Mouse (Mus musculus): ENCODE results near the gene Fst. TPM values are rescaled to one million over a fixed set of nuclear protein-coding genes. Genes with fewer than 3 reads are reported as not detected.
A peak's percentile ranks its signal among the peaks of the same experiment; 100 is the strongest.

The Fst gene
- polyA plus RNA-seq (2016; fragmentation: Nextera tagmentation; extraction: Ambion mirVana): 7.4 and 8.3 TPM in 2 replicates

- H3K36me3 ChIP-seq: no peaks in the 10 kb centered on the region
- WGBS (ENCODE audit: insufficient replicate concordance): 2% methylated on average over 48 of the region's 77 CpGs
- peak; percentile 23; the same call in 1 of the 2 replicates for ATAC-seq
- H3K27ac ChIP-seq: peak within 1 kb of the TSS; percentile 48; the same call in 1 of the 2 replicates
- peaks cover 82% of the 10 kb centered on the region for H3K27me3 ChIP-seq (replicated peaks)
- no peaks in the 10 kb centered on the region for H3K9me3 ChIP-seq (replicated peaks)
- no peak within 1 kb of the TSS; the same call in 1 of the 2 replicates for H3K9ac ChIP-seq
- peak within 1 kb of the TSS; percentile 68 for H3K4me2 ChIP-seq
- peak within 1 kb of the TSS; percentile 54 for H3K4me3 ChIP-seq
- H3K4me1 ChIP-seq: peaks cover 28% of the 10 kb centered on the region
These were observed at the start of gene Fst for GRCm38 (mm10) chr13:114458886-114459700. Gene Fst, minus strand, starts transcription at chr13:114458951.

- no peaks in the 10 kb centered on the region for H3K4me1 ChIP-seq
- no peaks in the 10 kb centered on the region for H3K36me3 ChIP-seq
- no peak overlapping the region for H3K27ac ChIP-seq
- no peak overlapping the region for H3K4me3 ChIP-seq
- H3K27me3 ChIP-seq (replicated peaks): no peaks in the 10 kb centered on the region
- no peak overlapping the region for H3K9ac ChIP-seq
- ATAC-seq: no peak
- 50% methylated on average over 3 of the region's 3 CpGs for WGBS (ENCODE audit: insufficient replicate concordance)
- no peak overlapping the region for H3K4me2 ChIP-seq
- no peaks in the 10 kb centered on the region for H3K9me3 ChIP-seq (replicated peaks)
These were observed 35.1 kb upstream of the Fst start for GRCm38 (mm10) chr13:114493826-114494225.

GRCm38 (mm10) chr13:114488178-114488577, 29.4 kb upstream of the Fst start:
- H3K9me3 ChIP-seq (replicated peaks): no peaks in the 10 kb centered on the region
- 55% methylated on average over 7 of the region's 7 CpGs for WGBS (ENCODE audit: insufficient replicate concordance)
- no peak overlapping the region for H3K9ac ChIP-seq
- H3K36me3 ChIP-seq: no peaks in the 10 kb centered on the region
- no peaks in the 10 kb centered on the region; the same call in 1 of the 2 replicates for H3K27me3 ChIP-seq (replicated peaks)
- ATAC-seq: no peak
- H3K4me2 ChIP-seq: no peak overlapping the region
- no peaks in the 10 kb centered on the region for H3K4me1 ChIP-seq
- H3K4me3 ChIP-seq: no peak overlapping the region
- no peak overlapping the region for H3K27ac ChIP-seq

- no peaks in the 10 kb centered on the region for H3K4me1 ChIP-seq
- no peak overlapping the region for H3K27ac ChIP-seq
- H3K9ac ChIP-seq: no peak overlapping the region
- ATAC-seq: no peak
- H3K4me3 ChIP-seq: no peak overlapping the region
- no peaks in the 10 kb centered on the region for H3K27me3 ChIP-seq (replicated peaks)
- 63% methylated on average over 4 of the region's 4 CpGs for WGBS (ENCODE audit: insufficient replicate concordance)
- no peaks in the 10 kb centered on the region for H3K9me3 ChIP-seq (replicated peaks)
- no peaks in the 10 kb centered on the region for H3K36me3 ChIP-seq
- no peak overlapping the region for H3K4me2 ChIP-seq
These were observed 19.6 kb upstream of the Fst start for GRCm38 (mm10) chr13:114478329-114478728.

GRCm38 (mm10) chr13:114469945-114470344, 11.2 kb upstream of the Fst start:
- Histone ChIP-seq H3K36me3 (no peaks in the 10 kb centered on the region), H3K9me3 (replicated peaks) (no peaks in the 10 kb centered on the region), H3K27me3 (replicated peaks) (no peaks in the 10 kb centered on the region), H3K4me2 (no peak overlapping the region), H3K4me3 (no peak overlapping the region), H3K9ac (no peak overlapping the region), H3K4me1 (no peaks in the 10 kb centered on the region), H3K27ac (no peak overlapping the region)
- WGBS (ENCODE audit: insufficient replicate concordance): 68% methylated on average over 3 of the region's 3 CpGs
- ATAC-seq: no peak

- H3K4me3 ChIP-seq: no peak overlapping the region
- no peak overlapping the region for H3K4me2 ChIP-seq
- no peak overlapping the region for H3K9ac ChIP-seq
- H3K27ac ChIP-seq: no peak overlapping the region
- no peak for ATAC-seq
- peaks cover 12% of the 10 kb centered on the region for H3K27me3 ChIP-seq (replicated peaks)
- H3K9me3 ChIP-seq (replicated peaks): no peaks in the 10 kb centered on the region
- no peaks in the 10 kb centered on the region for H3K4me1 ChIP-seq
- H3K36me3 ChIP-seq: no peaks in the 10 kb centered on the region
- WGBS (ENCODE audit: insufficient replicate concordance): 74% methylated on average over 6 of the region's 6 CpGs
These were observed 7.6 kb upstream of the Fst start for GRCm38 (mm10) chr13:114466269-114466919.

GRCm38 (mm10) chr13:114465387-114465786, 6.6 kb upstream of the Fst start:
- no peaks in the 10 kb centered on the region for H3K9me3 ChIP-seq (replicated peaks)
- H3K36me3 ChIP-seq: no peaks in the 10 kb centered on the region
- H3K27me3 ChIP-seq (replicated peaks): peaks cover 22% of the 10 kb centered on the region
- H3K4me1 ChIP-seq: no peaks in the 10 kb centered on the region
- WGBS (ENCODE audit: insufficient replicate concordance): 38% methylated on average over 1 of the region's 1 CpGs
- H3K4me2 ChIP-seq: no peak overlapping the region
- no peak overlapping the region for H3K9ac ChIP-seq
- no peak for ATAC-seq
- H3K4me3 ChIP-seq: no peak overlapping the region
- H3K27ac ChIP-seq: no peak overlapping the region

GRCm38 (mm10) chr13:114464824-114465223, 6.1 kb upstream of the Fst start:
- H3K27me3 ChIP-seq (replicated peaks): peaks cover 27% of the 10 kb centered on the region
- H3K36me3 ChIP-seq: no peaks in the 10 kb centered on the region
- no peak overlapping the region for H3K4me3 ChIP-seq
- 0 out of 2 replicates have a peak, but pooled peaks cover 5% of the 10 kb centered on the region for H3K4me1 ChIP-seq
- no peak overlapping the region for H3K9ac ChIP-seq
- 46% methylated on average over 3 of the region's 3 CpGs for WGBS (ENCODE audit: insufficient replicate concordance)
- H3K4me2 ChIP-seq: no peak overlapping the region
- ATAC-seq: no peak
- H3K27ac ChIP-seq: no peak overlapping the region
- H3K9me3 ChIP-seq (replicated peaks): no peaks in the 10 kb centered on the region

- H3K27ac ChIP-seq: no peak overlapping the region
- peak; percentile 46 for ATAC-seq
- 60% methylated on average over 8 of the region's 8 CpGs for WGBS (ENCODE audit: insufficient replicate concordance)
These were observed 4.0 kb upstream of the Fst start for GRCm38 (mm10) chr13:114462548-114463408.

GRCm38 (mm10) chr13:114460306-114460892, 1.6 kb upstream of the Fst start:
- Histone ChIP-seq H3K9me3 (replicated peaks) (no peaks in the 10 kb centered on the region), H3K9ac (no peak overlapping the region), H3K36me3 (no peaks in the 10 kb centered on the region), H3K27me3 (replicated peaks) (peaks cover 71% of the 10 kb centered on the region), H3K4me1 (peaks cover 28% of the 10 kb centered on the region), H3K4me2 (peak overlapping the region; percentile 68), H3K4me3 (peak overlapping the region; percentile 54), H3K27ac (0 out of 2 replicates have a peak overlapping the region, but pooled peaks have one; percentile 21)
- 1% methylated on average over 29 of the region's 29 CpGs for WGBS (ENCODE audit: insufficient replicate concordance)
- no peak for ATAC-seq

More at GRCm38 (mm10) chr13:114462548-114463408, 4.0 kb upstream of the Fst start:
- Histone ChIP-seq H3K9ac (no peak overlapping the region), H3K4me3 (no peak overlapping the region), H3K9me3 (replicated peaks) (no peaks in the 10 kb centered on the region), H3K4me2 (no peak overlapping the region), H3K36me3 (no peaks in the 10 kb centered on the region), H3K27me3 (replicated peaks) (peaks cover 48% of the 10 kb centered on the region), H3K4me1 (peaks cover 16% of the 10 kb centered on the region)

- 0 out of 2 replicates have a peak overlapping the region, but pooled peaks have one; percentile 36 for H3K27ac ChIP-seq
- no peak for ATAC-seq
- H3K4me2 ChIP-seq: peak overlapping the region; percentile 68
- H3K4me3 ChIP-seq: peak overlapping the region; percentile 54
- WGBS (ENCODE audit: insufficient replicate concordance): under 1% methylated on average over 16 of the region's 16 CpGs
- H3K4me1 ChIP-seq: peaks cover 28% of the 10 kb centered on the region
- no peak overlapping the region for H3K9ac ChIP-seq
- H3K9me3 ChIP-seq (replicated peaks): no peaks in the 10 kb centered on the region
- H3K36me3 ChIP-seq: no peaks in the 10 kb centered on the region
- H3K27me3 ChIP-seq (replicated peaks): peaks cover 78% of the 10 kb centered on the region
These were observed 980 bp upstream of the Fst start for GRCm38 (mm10) chr13:114459701-114460160.

Data from liver, embryonic 12.5 days (tissue).